Mouse (Mus musculus) kidney, embryonic 14.5 days (tissue): ENCODE results near the gene Slc22a3. TPM values are rescaled to one million over a fixed set of nuclear protein-coding genes. Genes with fewer than 3 reads are reported as not detected.

ENCODE experiments used
- ATAC-seq: fragments of 200-750 bp; cut with Nextera tagmentation; 2 replicates; pipeline ENCODE4 v1.8.0; 2017; ENCODE audit warnings: moderate number of reproducible peaks, mild to moderate bottlenecking, moderate TSS enrichment, moderate library complexity; ENCODE audit not compliant: low FRiP score, low TSS enrichment
- H3K27ac ChIP-seq: fragments of 300-500 bp; sonication (generic); 2 replicates; pipeline ENCODE4 v1.5.1; 2014; ENCODE audit warnings: low read depth, mild to moderate bottlenecking, low read length, moderate library complexity, mixed read lengths
- H3K27me3 ChIP-seq: fragments of 300-500 bp; sonication (generic); 2 replicates; pipeline ENCODE4 v1.6.1; 2014; ENCODE audit warnings: mild to moderate bottlenecking, low read length; ENCODE audit not compliant: control insufficient read depth, insufficient read depth
- H3K36me3 ChIP-seq: fragments of 300-500 bp; sonication (generic); 2 replicates; pipeline ENCODE4 v1.6.1; 2014; ENCODE audit warnings: low read length, mixed read lengths; ENCODE audit not compliant: control insufficient read depth, insufficient read depth
- H3K4me1 ChIP-seq: fragments of 300-500 bp; sonication (generic); 2 replicates; pipeline ENCODE4 v1.6.1; 2014; ENCODE audit warnings: low read length, mixed read lengths; ENCODE audit not compliant: control insufficient read depth, insufficient read depth
- H3K4me2 ChIP-seq: fragments of 300-500 bp; sonication (generic); replicated peaks from 2 replicates; pipeline ENCODE4 v1.6.1; 2014; ENCODE audit warnings: low read depth, mild to moderate bottlenecking, low read length
- H3K4me3 ChIP-seq: fragments of 300-500 bp; sonication (generic); 2 replicates; pipeline ENCODE4 v1.5.1; 2014; ENCODE audit warnings: mild to moderate bottlenecking, low read length
- H3K9ac ChIP-seq: fragments of 300-500 bp; sonication (generic); 2 replicates; pipeline ENCODE4 v1.6.1; 2014; ENCODE audit warnings: low read depth, mild to moderate bottlenecking, low read length, moderate library complexity
- H3K9me3 ChIP-seq: fragments of 300-500 bp; sonication (generic); 2 replicates; pipeline ENCODE4 v1.6.1; 2016; ENCODE audit warnings: low read length; ENCODE audit not compliant: control insufficient read depth
- WGBS: fragments of 180-500 bp; shearing (Covaris S2); extraction: QIAGEN DNeasy Blood & Tissue Kit; methylation state at CpG from one replicate; pipeline ENCODE4 v1.1.7; 2014; 5-methylcytosine and 5-hydroxymethylcytosine counted together
- polyA plus RNA-seq: library from polyadenylated mRNA; unstranded; fragments of >200 nt; fragmentation: Nextera tagmentation; extraction: Ambion mirVana; gene quantifications from 2 replicates; pipeline ENCODE4 v1.2.1, GENCODE M21; 2014

The Slc22a3 gene
- polyA plus RNA-seq, 1 experiment from 2014 or later, result 0.53 TPM

DNA sequence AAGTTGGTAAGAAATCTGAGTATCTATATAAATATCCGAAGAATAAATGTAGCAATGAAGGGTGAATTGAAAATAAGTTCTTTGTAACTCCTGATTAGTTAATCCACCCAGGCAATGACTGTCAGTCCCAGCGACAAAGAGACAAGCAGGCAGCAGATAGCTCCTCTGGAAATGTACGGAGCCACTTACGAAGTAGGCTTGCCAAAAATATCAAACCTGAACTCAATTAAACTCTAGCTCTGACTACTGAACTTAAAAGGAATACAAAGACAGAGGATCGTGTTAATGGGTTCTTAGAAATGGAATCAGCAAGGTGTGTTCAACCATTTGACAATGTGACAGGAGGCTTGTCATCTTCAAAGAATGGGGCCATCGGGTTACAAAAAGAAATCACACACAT lies 53.8 kb downstream of the Slc22a3 start:
- H3K27me3 ChIP-seq, result no peaks in the 10 kb centered on the region
- no peak overlapping the region for H3K27ac ChIP-seq
- H3K4me1 ChIP-seq, result no peaks in the 10 kb centered on the region
- H3K4me3 ChIP-seq, result no peak overlapping the region
- ATAC-seq, result no peak
- no peak overlapping the region for H3K4me2 ChIP-seq
- no peak overlapping the region for H3K9ac ChIP-seq
- no peaks in the 10 kb centered on the region for H3K9me3 ChIP-seq
- WGBS, result 82% methylated on average over 6 of the region's 6 CpGs
- H3K36me3 ChIP-seq, result no peaks in the 10 kb centered on the region

DNA sequence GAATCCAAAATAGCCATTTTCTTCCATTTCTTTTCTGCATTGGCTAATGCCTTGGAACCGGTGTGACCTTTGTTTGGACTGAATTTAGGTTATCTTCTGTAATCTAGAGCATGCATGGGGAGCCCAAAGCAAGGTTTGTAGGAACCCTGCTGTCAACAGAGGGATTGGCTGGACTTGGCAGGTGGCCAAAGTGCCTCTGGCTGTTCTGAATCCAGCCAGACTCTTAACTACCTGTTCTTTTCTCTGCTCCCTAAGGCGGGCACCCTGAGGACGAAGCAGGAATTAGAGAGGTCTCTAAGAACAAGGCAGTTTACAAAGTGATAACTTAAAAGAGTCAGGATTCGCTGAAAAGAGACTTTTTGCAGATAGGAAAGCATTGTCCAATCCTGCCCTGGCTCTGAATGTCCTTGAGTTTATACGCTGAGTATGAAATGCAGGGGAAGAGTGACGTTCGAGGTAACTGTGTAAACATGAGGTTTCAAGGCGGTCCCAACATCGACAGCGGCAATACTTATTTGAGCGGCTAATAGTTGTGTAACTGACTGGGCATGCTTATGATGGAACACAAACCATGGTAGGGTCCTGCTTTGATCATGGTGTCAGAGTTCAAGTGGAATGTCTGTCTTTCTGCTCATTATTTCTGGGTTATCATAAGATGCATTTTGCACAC lies 54.5 kb downstream of the Slc22a3 start:
- H3K27ac ChIP-seq, result no peak overlapping the region
- H3K9me3 ChIP-seq, result no peaks in the 10 kb centered on the region
- H3K9ac ChIP-seq, result no peak overlapping the region
- no peak overlapping the region for H3K4me3 ChIP-seq
- 77% methylated on average over 11 of the region's 11 CpGs for WGBS
- no peak overlapping the region for H3K4me2 ChIP-seq
- H3K36me3 ChIP-seq, result no peaks in the 10 kb centered on the region
- H3K27me3 ChIP-seq, result no peaks in the 10 kb centered on the region
- ATAC-seq, result no peak
- no peaks in the 10 kb centered on the region for H3K4me1 ChIP-seq

DNA sequence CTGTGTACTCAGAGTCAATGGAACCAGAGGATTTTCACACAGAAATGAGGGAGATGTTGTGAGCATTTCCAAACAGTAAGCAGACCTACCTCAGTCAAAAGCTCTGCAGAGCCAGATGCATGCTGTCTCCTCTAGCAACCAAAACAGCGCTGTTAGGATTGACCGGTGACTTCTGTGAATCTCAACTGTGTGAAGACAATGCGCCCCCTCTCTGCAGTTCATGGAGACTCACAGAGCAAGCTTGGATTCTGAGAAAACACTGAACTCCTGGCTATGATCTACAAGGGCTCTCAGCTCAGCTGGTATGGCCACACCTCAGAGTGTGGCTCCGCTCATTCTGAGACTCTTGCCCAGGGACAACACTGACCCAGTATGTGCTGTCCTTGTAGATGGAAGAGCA lies 56.3 kb downstream of the Slc22a3 start:
- ATAC-seq, result no peak
- 54% methylated on average over 4 of the region's 4 CpGs for WGBS
- no peaks in the 10 kb centered on the region for H3K27me3 ChIP-seq
- no peak overlapping the region for H3K4me2 ChIP-seq
- no peaks in the 10 kb centered on the region for H3K36me3 ChIP-seq
- no peaks in the 10 kb centered on the region for H3K4me1 ChIP-seq
- H3K9ac ChIP-seq, result no peak overlapping the region
- H3K27ac ChIP-seq, result no peak overlapping the region
- H3K4me3 ChIP-seq, result no peak overlapping the region
- H3K9me3 ChIP-seq, result no peaks in the 10 kb centered on the region

DNA sequence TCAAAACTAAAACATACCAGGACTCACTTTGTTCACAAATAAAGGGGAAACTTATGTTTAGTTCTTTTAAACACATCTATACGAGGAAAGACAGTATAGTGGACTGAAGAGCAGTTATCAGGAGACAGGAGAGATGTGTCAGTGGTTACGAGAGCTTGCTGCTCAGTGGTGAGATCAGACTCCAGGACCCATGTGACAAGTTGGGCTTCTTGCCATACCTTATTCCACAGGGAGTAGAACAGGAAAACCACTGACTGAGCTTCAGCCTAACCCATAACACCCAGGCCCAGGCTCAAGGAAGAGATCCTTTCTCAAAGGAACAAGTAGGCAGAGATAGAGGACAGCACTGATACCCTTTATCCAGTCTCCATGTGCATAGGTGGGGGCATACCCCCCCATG lies 62.9 kb downstream of the Slc22a3 start:
- H3K4me3 ChIP-seq, result no peak overlapping the region
- no peak overlapping the region for H3K27ac ChIP-seq
- H3K36me3 ChIP-seq, result no peaks in the 10 kb centered on the region
- no peaks in the 10 kb centered on the region for H3K27me3 ChIP-seq
- 71% methylated on average over 2 of the region's 2 CpGs for WGBS
- no peak for ATAC-seq
- H3K4me1 ChIP-seq, result no peaks in the 10 kb centered on the region
- H3K4me2 ChIP-seq, result no peak overlapping the region
- no peak overlapping the region for H3K9ac ChIP-seq
- H3K9me3 ChIP-seq, result 0 out of 2 replicates have a peak, but pooled peaks cover 3% of the 10 kb centered on the region

DNA sequence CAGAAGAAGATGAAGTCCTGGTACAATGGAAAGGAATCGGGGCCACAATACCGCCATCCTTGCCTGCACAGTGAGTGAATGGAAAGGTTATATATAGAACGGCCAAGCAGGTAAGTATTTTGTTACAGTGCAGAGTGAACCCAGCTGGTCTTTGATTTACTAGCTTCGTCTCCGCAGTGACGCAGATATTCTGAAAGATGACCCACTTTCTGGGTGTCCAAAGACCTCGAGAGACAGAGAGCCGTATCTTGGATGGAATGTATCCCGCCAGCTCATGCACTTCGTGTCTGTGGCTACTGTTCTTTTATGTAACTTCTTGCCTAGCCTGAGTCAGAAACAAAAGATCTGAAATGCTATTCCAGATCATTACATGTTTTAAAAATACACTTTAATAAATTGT lies 69.7 kb downstream of the Slc22a3 start:
- H3K36me3 ChIP-seq, result no peaks in the 10 kb centered on the region
- no peaks in the 10 kb centered on the region for H3K27me3 ChIP-seq
- 0 out of 2 replicates have a peak, but pooled peaks cover 3% of the 10 kb centered on the region for H3K9me3 ChIP-seq
- no peaks in the 10 kb centered on the region for H3K4me1 ChIP-seq
- H3K27ac ChIP-seq, result no peak overlapping the region
- WGBS, result 53% methylated on average over 10 of the region's 10 CpGs
- ATAC-seq, result no peak
- H3K4me3 ChIP-seq, result no peak overlapping the region
- H3K9ac ChIP-seq, result no peak overlapping the region
- H3K4me2 ChIP-seq, result no peak overlapping the region

DNA sequence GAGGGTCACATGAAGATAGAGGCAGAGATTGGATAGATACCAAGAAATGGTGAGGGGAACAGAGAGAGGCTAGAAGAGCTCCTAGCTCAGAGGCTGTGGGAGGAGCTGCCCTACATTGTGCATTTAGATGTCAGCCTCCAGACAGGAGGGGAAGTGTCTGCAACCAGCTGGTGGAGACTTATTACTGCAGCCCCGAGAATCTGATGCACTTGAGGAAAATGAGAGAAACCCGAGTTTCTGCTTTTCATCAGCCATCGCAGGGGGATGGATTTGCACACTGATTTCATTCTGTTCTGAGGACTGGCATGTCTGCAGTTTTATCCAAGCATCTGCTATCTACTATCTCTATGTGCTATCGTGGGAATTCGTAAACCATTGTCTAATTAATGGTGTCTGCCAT lies 75.8 kb downstream of the Slc22a3 start:
- Histone ChIP-seq H3K9me3 (no peaks in the 10 kb centered on the region), H3K27ac (no peak overlapping the region), H3K27me3 (no peaks in the 10 kb centered on the region), H3K4me3 (no peak overlapping the region), H3K4me1 (no peaks in the 10 kb centered on the region), H3K9ac (no peak overlapping the region), H3K36me3 (no peaks in the 10 kb centered on the region), H3K4me2 (no peak overlapping the region)
- no peak for ATAC-seq
- WGBS, result 61% methylated on average over 5 of the region's 5 CpGs

DNA sequence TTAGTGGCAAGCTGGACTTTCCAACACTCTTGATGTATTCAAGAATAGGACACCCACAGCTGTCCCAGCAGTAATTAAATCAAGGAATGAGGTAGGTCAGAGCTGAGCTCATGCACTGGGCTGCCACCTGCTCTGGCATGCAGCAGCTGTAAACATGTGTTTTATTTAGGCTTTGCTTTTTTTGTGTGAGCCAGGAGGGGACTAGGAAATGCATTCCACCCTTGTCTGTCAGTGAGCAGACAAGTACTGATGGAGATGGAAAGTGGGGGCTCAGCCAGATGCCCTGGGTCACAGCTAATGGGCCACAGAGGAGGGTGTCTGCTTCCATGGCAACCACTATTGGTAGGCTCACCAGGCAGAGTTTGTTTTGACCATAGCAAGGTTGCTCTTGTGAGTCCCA lies 79.1 kb downstream of the Slc22a3 start:
- Histone ChIP-seq H3K4me3 (no peak overlapping the region), H3K36me3 (no peaks in the 10 kb centered on the region), H3K27ac (no peak overlapping the region), H3K27me3 (no peaks in the 10 kb centered on the region), H3K9ac (no peak overlapping the region), H3K4me2 (no peak overlapping the region), H3K9me3 (no peaks in the 10 kb centered on the region), H3K4me1 (no peaks in the 10 kb centered on the region)
- no peak for ATAC-seq

DNA sequence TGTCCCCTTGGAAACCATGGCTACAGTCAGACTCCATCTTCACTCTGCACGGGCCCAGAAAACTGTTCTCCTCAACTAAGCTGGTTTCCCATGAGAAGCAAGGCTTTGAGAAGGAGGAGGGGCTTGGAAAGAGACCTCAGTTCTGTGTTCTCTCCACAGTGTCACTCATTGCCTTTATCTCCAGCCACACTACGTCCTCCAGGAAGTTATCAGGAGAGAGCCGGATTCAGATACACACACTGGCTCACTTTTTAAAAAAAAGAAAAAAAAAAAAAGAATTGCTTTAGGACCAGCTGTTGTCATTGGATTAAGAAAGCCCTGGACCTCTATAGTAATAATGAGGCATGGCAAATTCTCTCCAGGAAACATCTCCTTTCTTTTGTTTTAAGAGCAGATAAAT lies 80.3 kb downstream of the Slc22a3 start:
- H3K4me2 ChIP-seq, result no peak overlapping the region
- WGBS, result 50% methylated on average over 3 of the region's 3 CpGs
- no peak overlapping the region for H3K9ac ChIP-seq
- ATAC-seq, result no peak
- no peak overlapping the region for H3K4me3 ChIP-seq
- no peaks in the 10 kb centered on the region for H3K27me3 ChIP-seq
- no peaks in the 10 kb centered on the region for H3K36me3 ChIP-seq
- H3K27ac ChIP-seq, result no peak overlapping the region
- no peaks in the 10 kb centered on the region for H3K4me1 ChIP-seq
- H3K9me3 ChIP-seq, result no peaks in the 10 kb centered on the region

DNA sequence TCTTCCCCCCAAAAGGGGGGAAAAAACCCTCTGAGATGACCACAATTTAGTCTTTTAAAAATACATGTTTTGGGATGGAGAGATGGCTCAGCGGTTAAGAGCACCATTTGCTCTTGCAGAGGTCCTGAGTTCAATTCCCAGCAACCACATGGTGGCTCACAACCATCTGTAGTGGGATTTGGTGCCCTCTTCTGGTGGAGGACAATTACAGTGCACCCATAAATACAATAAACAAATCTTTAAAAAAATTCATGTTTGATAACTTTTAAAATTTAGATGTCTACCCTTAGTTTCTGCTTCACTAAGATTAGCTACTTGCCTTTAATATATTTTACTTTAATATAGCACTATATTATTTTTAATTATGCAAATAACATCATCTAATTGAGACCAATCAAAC lies 85.4 kb downstream of the Slc22a3 start:
- 100% methylated on average over 1 of the region's 1 CpGs for WGBS

More for the DNA sequence above, 85.4 kb downstream of the Slc22a3 start:
- Histone ChIP-seq H3K9me3 (no peaks in the 10 kb centered on the region), H3K4me3 (no peak overlapping the region), H3K9ac (no peak overlapping the region), H3K4me1 (no peaks in the 10 kb centered on the region), H3K27me3 (no peaks in the 10 kb centered on the region), H3K36me3 (no peaks in the 10 kb centered on the region), H3K4me2 (no peak overlapping the region), H3K27ac (no peak overlapping the region)
- no peak for ATAC-seq
